Mouse (Mus musculus) olfactory bulb, adult 2 months (tissue): ENCODE measurements around the gene Akt3.

Source experiments
- CTCF ChIP-seq: fragments of 200-500 bp; IDR thresholded peaks from 2 replicates; pipeline ENCODE4 v1.5.1; 2012; ENCODE audit warnings: low read depth, mild to moderate bottlenecking, low read length, moderate library complexity; ENCODE audit not compliant: insufficient read depth
- POLR2A ChIP-seq: fragments of 200-500 bp; IDR thresholded peaks from 2 replicates; pipeline ENCODE4 v1.6.1; 2012; ENCODE audit warnings: mild to moderate bottlenecking, low read depth, low read length, moderate library complexity; ENCODE audit not compliant: insufficient read depth

- no peak for TF ChIP-seq POLR2A
- no peak for TF ChIP-seq CTCF
Observed at GRCm38 (mm10) chr1:177257178-177258033, 597 bp downstream of the Akt3 start.
